Mouse (Mus musculus) monocyte, adult 5-6 weeks (primary cell): ENCODE measurements around the gene Ly9. TPM values are rescaled to one million over a fixed set of nuclear protein-coding genes. Genes with fewer than 3 reads are reported as not detected.

Source experiments
- ATAC-seq: fragments of 153-309, 156-312 bp; replicated peaks from 2 replicates; pipeline ENCODE4 v1.8.0; 2017; ENCODE audit warnings: mild to moderate bottlenecking; ENCODE audit not compliant: low TSS enrichment, insufficient number of reproducible peaks, severe bottlenecking, poor library complexity, low FRiP score
- total RNA-seq: library from RNA; stranded (forward); fragments of 200-1000, 200-491, 200-594 nt; gene quantifications from 3 replicates; pipeline ENCODE4 v1.2.3, GENCODE M21; 2017

Ly9 gene
- 71.1 to 137 TPM (median 80.7 TPM) in 3 replicates for total RNA-seq

DNA sequence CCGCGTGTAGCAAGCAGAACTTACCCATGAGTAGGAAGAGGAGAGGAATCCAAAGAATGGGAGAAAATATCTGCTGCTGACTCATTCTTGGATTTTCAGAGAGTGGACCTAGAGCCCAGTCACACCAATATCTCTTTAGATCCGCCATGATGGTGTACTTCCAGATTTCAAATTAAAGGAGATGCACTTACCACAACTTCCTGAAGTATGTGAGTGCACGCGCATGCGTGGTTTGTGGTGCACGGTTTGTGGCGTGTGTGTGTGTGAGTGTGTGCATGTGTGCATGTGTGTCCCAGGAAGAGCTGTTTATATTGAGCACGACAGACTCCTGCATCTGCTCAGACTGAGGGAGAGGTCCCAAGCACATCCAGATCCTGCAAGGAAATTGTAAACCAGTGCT, at the start of gene Ly9:
Gene Ly9 (minus strand): TSS at position 235 of the 400 bp plus-strand sequence.
- peak; percentile 72 for ATAC-seq

DNA sequence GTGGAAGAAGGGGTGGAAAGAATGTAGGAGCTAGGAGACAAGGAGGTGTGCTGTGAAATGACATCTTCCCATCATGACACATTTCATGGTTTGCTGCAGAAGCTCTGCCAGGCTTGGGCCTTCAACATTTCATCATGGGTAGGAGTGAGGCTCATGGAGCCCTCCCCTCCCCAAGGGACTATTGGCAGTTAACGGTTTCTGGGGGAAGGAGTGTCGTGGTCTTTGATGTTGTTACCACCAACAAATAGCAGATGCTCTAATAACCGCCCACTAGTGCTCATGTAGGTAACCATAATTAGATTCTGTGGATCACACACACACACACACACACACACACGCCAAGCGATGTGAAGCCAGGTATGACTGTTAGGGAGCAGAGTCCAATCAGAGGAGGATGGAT, 45.5 kb upstream of the Ly9 start, which contains the start of gene Slamf7:
Gene Slamf7 (minus strand): TSS at position 302 of the 400 bp plus-strand sequence.
- ATAC-seq: no peak

GRCm38 (mm10) chr1:171648840-171649239, 41.6 kb upstream of the Ly9 start:
- no peak for ATAC-seq

- ATAC-seq: no peak
Measured at GRCm38 (mm10) chr1:171647716-171648115, 40.5 kb upstream of the Ly9 start.

- ATAC-seq: peak; percentile 57
Measured at GRCm38 (mm10) chr1:171646429-171646940, 39.3 kb upstream of the Ly9 start.

DNA sequence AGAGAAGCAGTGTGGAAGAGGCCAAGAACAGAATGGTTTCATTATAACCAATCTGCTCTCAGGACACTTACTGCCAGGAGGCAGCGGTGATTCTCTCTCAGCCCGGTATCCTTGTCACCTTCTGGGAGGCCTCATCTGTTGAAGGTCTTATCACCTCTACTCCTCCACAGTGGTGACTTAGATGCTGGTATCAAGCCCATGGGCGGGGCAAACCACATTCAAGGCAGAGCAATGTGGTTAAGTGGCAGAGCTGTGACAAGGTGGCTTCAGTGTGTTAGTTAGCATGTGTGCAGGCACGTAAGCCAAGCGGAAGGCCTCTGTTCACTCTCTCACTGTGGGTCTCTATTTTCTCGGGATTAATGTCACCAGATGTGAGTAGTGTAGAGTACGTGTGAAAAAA, 36.4 kb upstream of the Ly9 start:
- ATAC-seq: peak; percentile 68

DNA sequence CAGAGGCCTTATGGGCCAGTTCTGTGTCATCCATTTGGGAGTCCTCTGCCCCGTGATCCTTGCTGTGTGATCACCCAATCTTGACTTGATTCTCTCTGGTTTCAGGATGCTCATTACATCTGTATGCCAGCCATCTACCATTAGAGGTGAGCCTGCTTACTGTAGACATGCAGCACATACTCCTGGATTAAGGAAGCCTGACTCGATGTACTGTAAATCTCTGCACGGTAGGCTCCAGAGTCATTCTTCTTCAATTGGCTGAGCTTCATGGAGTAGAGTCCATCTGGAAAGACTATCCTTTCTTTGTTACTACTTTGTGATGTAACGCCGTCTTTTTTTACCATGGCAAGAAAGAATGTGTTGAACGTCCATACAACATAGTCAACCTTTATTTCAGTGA, 33.6 kb upstream of the Ly9 start:
- no peak for ATAC-seq

GRCm38 (mm10) chr1:171638686-171639085, 31.5 kb upstream of the Ly9 start:
- ATAC-seq: no peak

DNA sequence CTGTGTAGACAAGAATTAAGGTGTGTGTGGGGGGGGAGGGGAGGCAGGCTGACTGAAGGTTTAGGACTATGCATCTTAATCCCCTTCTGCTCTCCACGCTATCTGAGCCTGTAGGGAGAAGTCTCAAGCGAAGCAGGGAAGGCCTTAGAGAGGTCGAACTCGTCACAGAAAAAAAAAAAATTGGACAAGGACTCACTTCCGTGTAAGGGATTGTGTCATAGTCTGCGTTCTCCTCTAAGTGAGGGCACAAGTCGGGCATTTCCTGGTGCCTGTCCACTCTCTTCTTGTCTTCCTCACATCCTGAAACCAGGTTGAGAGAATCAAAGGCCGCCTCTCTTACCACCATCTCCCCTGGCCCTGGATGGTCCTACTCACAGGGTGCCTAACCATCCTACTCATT, 29.9 kb upstream of the Ly9 start:
- ATAC-seq: peak; percentile 68

DNA sequence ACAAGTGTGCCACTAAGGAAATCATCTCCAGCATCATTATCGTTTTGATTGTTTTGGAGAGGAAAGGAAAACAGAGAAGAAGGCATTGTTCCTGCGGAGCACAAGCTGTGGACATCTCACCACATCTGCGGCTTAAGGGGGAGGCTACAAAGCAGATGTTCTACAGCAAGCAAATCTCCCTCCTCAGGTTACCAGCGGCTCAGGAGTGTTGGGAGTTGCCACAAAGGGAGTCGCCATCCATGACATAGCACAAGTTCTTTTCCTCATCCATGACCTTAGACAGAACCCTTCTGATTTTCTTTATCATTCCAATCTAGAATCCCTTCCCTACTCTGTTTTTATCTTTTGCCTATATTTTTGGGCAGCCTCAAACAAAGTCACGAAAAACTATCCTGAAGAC, 28.5 kb upstream of the Ly9 start:
- no peak for ATAC-seq

- ATAC-seq: peak; percentile 89
Measured at GRCm38 (mm10) chr1:171631447-171631846, 24.2 kb upstream of the Ly9 start.

- ATAC-seq: no peak
Measured at GRCm38 (mm10) chr1:171630912-171631311, 23.7 kb upstream of the Ly9 start.

GRCm38 (mm10) chr1:171630041-171630440, 22.8 kb upstream of the Ly9 start:
- ATAC-seq: no peak

DNA sequence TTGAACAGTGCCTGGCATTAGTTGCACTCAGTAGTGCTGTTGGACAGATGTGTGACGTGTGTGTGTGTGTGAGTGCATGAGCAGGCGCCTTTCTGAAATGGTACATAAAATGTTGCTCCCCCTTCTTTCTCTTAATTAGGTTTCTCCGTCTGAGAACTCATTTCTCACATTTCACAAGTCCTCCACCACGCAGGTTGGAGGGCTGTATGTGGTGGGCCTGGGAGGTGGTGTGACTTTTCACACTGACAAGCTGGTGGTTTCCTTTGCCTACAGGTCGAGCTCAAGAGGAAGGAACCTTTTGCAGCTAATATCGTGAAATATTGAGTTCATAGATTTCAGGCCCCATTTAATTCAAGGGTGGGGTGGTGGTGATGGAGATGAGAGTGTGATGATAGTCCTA, 22.0 kb upstream of the Ly9 start:
- ATAC-seq: peak; percentile 32; the same call in 1 of the 2 replicates

DNA sequence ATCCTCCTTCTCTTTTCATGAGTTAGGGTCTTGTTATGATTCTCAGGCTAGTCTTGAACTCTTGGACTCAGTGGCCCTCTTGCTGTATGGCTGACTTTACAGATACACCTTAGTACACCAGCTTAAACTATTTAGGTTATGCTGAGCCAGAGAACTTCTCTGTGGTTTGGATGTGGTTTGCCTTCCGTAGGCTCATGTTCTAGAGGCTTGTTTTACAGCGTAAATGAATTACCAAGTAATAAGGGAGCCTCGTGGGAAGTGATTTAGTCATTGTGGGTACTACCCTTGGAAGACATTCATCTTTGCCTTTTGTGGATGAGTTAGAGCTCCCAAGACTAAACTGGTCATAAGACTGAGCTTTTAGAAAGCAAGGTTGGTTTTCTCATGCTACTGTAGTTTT, 20.6 kb upstream of the Ly9 start:
- no peak for ATAC-seq

DNA sequence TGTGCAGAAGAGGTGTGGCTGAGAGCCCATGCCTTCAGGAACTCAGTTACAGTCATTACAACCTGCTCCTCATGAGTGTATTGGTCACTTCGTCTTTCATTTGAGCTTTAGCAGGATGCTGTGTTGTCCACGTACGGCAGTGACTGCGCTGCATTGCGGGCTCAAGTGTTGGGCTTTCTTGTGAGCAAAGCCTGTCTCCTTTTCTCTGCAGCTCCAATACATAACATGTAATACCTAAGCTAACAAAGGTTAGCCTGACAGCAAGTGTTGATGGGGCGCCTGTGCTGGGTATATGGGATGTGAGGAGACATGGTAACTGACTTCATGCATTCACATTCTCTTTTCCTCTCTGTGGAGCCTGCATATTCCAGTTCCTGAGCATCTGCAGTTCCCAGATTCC, 12.9 kb upstream of the Ly9 start:
- ATAC-seq: no peak

DNA sequence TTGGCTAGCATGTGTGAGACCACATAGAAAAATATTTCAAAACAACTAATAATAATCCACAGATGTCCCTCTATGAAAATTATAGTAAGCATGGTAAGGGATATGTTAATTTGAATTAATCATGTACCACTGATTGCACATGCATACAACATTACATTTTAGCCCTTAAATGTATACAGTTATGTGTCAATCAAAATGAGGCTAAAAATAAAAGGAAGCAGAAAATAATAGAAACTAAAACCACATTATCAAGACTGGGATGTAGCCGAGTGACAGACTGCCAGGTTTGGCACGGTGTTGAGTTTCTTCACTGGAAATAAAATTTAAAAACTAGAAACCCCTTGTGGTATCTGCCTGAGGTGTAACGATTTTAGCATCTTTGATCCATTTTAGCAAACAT, 12.4 kb upstream of the Ly9 start:
- no peak for ATAC-seq

GRCm38 (mm10) chr1:171619001-171619400, 11.8 kb upstream of the Ly9 start:
- peak; percentile 90 for ATAC-seq

- peak; percentile 78 for ATAC-seq
Measured at GRCm38 (mm10) chr1:171616881-171617515, 9.8 kb upstream of the Ly9 start.

GRCm38 (mm10) chr1:171613962-171614361, 6.8 kb upstream of the Ly9 start:
- ATAC-seq: no peak

- ATAC-seq: no peak
Measured at GRCm38 (mm10) chr1:171610781-171611180, 3.6 kb upstream of the Ly9 start.
